Comparison of ENCODE assay signal across 9 mouse cellular contexts in the genomic region with DNA sequence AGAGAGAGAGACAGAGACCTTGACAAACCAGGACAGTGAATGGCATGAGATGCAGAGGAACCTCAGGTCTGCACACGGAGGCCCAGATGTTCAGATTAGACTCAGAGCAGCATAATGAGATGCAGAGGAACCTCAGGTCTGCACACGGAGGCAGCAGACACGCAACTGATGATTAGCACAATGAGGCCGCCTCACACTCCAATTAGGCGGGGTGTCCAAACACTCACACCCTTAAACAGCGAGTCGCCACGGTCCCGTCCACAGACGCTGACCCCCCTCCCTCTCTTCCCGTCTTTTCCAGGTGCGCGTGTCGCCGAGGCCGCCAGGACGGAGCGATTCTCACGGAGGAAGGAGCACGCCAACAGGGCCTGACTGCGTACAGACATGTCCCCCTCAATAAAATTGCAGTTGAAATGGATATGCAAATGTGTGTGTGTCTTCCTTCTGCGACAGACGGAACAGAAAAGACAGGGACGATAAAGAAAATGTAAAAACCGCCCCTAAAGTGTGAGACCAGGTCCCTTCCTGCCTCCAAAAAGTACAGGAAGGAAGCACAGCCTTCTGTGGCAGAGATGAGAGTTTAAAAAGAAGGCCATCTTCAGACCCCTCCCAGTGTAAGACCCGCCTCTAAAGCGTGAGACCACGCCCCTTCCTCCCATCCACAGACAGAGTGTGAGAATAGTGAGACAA. TPM values are rescaled to one million over a fixed set of nuclear protein-coding genes. Genes with fewer than 3 reads are reported as not detected.
A peak's percentile ranks its signal among the peaks of the same experiment; 100 is the strongest.
DNase-seq lines count a peak whose midpoint lies in the region; ATAC-seq and TF ChIP-seq lines count a peak whose summit lies in the region.
"Not testable (repeated sequence)": the region's sequence is repeated elsewhere in the genome, so short reads cannot be mapped to it uniquely, and the experiment has no call there.
"Had no signal": no experiment of that assay in that cellular context is flagged by ENCODE, and none has a peak within 500 bp of the region (broad histone marks: within the 10 kb centered on the region; RNA-seq: fewer than 3 reads in every experiment).

No protein-coding gene starts in this region.

- peak; percentile 30 for ATAC-seq in forebrain, embryonic 12.5 days (ENCODE audit: low FRiP score)
- peak; percentile 24; the same call in 1 of the 2 replicates for ATAC-seq in heart, embryonic 14.5 days (ENCODE audit: insufficient number of reproducible peaks, insufficient read depth, low FRiP score, low read depth)
- peak; percentile 25 for ATAC-seq in kidney, embryonic 16.5 days (ENCODE audit: low FRiP score, low TSS enrichment)
- peak; percentile 26; the same call in 1 of the 2 replicates for ATAC-seq in liver, embryonic 14.5 days (ENCODE audit: insufficient read depth)
- ATAC-seq in neural tube, embryonic 13.5 days (ENCODE audit: low read depth): peak; percentile 24

- peaks cover 68% of the 10 kb centered on the region for H3K36me3 ChIP-seq in E14TG2a.4 (ENCODE audit: insufficient read depth, low read length)
- peaks cover 39% of the 10 kb centered on the region for H3K36me3 ChIP-seq in forebrain, embryonic 12.5 days (replicated peaks)
- peaks cover 57% of the 10 kb centered on the region for H3K36me3 ChIP-seq in heart, embryonic 14.5 days (ENCODE audit: control insufficient read depth, insufficient read depth, low read length)
- H3K36me3 ChIP-seq in kidney, embryonic 16.5 days (ENCODE audit: insufficient read depth, low read length): peaks cover 41% of the 10 kb centered on the region
- H3K36me3 ChIP-seq in liver, embryonic 14.5 days (replicated peaks; ENCODE audit: control insufficient read depth, insufficient read depth, low read depth): peaks cover 46% of the 10 kb centered on the region
- H3K36me3 ChIP-seq in neural tube, embryonic 13.5 days: peaks cover 40% of the 10 kb centered on the region

- peak; percentile 30 for DNase-seq in cerebellum, adult 11 months
- DNase-seq in liver, embryonic 14.5 days (ENCODE audit: low read depth in 3 of 3, low spot score in 3 of 3): not testable (repeated sequence)
- peak; percentile 78 for DNase-seq in testis, postnatal 14 days (ENCODE audit: low spot score)

- not testable (repeated sequence) for TF ChIP-seq EP300 in liver, embryonic 14.5 days (IDR thresholded peaks at IDR 0.05; ENCODE audit: low read depth)

- 72% methylated on average over 28 of the region's 28 CpGs for WGBS in forebrain, embryonic 12.5 days
- 78% methylated on average over 28 of the region's 28 CpGs for WGBS in heart, embryonic 14.5 days
- 75% methylated on average over 28 of the region's 28 CpGs for WGBS in kidney, embryonic 16.5 days
- 70% methylated on average over 28 of the region's 28 CpGs for WGBS in liver, embryonic 14.5 days (ENCODE audit: insufficient replicate concordance)
- WGBS in neural tube, embryonic 13.5 days: 72% methylated on average over 28 of the region's 28 CpGs

- H3K27me3 ChIP-seq in E14TG2a.4 (ENCODE audit: insufficient read depth, low read length); forebrain, embryonic 12.5 days; heart, embryonic 14.5 days (ENCODE audit: control insufficient read depth, insufficient read depth, low read length); kidney, embryonic 16.5 days (ENCODE audit: insufficient read depth, low read length); liver, embryonic 14.5 days (ENCODE audit: control insufficient read depth, insufficient read depth, low read length); neural tube, embryonic 13.5 days: not testable (repeated sequence)

- not testable (repeated sequence) for H3K4me2 ChIP-seq in forebrain, embryonic 12.5 days; heart, embryonic 14.5 days (ENCODE audit: low read length); kidney, embryonic 16.5 days (replicated peaks; ENCODE audit: low read depth, low read length); liver, embryonic 14.5 days (ENCODE audit: low read depth); neural tube, embryonic 13.5 days

- H3K9ac ChIP-seq in forebrain, embryonic 12.5 days; heart, embryonic 14.5 days (ENCODE audit: low read length); kidney, embryonic 16.5 days (replicated peaks; ENCODE audit: low read length); liver, embryonic 14.5 days (replicated peaks); neural tube, embryonic 13.5 days: not testable (repeated sequence)

- not testable (repeated sequence) for TF ChIP-seq CTCF in E14TG2a.4 (conservative IDR thresholded peaks at IDR 0.05; ENCODE audit: low read length); liver, embryonic 14.5 days (IDR thresholded peaks at IDR 0.05; ENCODE audit: low read depth)

- not testable (repeated sequence) for H3K4me1 ChIP-seq in E14TG2a.4 (replicated peaks; ENCODE audit: low read depth, low read length); forebrain, embryonic 12.5 days; heart, embryonic 14.5 days (ENCODE audit: control insufficient read depth in 2 of 2, insufficient read depth in 2 of 2, low read length in 2 of 2); kidney, embryonic 16.5 days (ENCODE audit: insufficient read depth, low read length); liver, embryonic 14.5 days (replicated peaks; ENCODE audit: control insufficient read depth in 2 of 2, insufficient read depth in 2 of 2, low read length in 1 of 2); neural tube, embryonic 13.5 days (replicated peaks)

- not testable (repeated sequence) for H3K27ac ChIP-seq in forebrain, embryonic 12.5 days; heart, embryonic 14.5 days (replicated peaks in 1 of 2; ENCODE audit: control insufficient read depth in 1 of 2, insufficient read depth in 1 of 2, low read depth in 2 of 2, low read length in 2 of 2); kidney, embryonic 16.5 days (ENCODE audit: low read length); liver, embryonic 14.5 days; neural tube, embryonic 13.5 days (replicated peaks)

- H3K4me3 ChIP-seq in E14TG2a.4 (replicated peaks; ENCODE audit: low read length): peak overlapping the region; percentile 17
- not testable (repeated sequence) for H3K4me3 ChIP-seq in forebrain, embryonic 12.5 days (replicated peaks); heart, embryonic 14.5 days (ENCODE audit: control insufficient read depth in 1 of 2, insufficient read depth in 1 of 2, low read depth in 1 of 2, low read length in 2 of 2); kidney, embryonic 16.5 days (ENCODE audit: low read length); liver, embryonic 14.5 days (ENCODE audit: insufficient read depth in 1 of 2, low read depth in 2 of 2, low read length in 2 of 2); neural tube, embryonic 13.5 days

- H3K9me3 ChIP-seq in E14TG2a.4 (ENCODE audit: low read length): peaks cover 92% of the 10 kb centered on the region
- H3K9me3 ChIP-seq in forebrain, embryonic 12.5 days: peaks cover 40% of the 10 kb centered on the region
- H3K9me3 ChIP-seq in heart, embryonic 14.5 days (ENCODE audit: control insufficient read depth, low read length): peaks cover 56% of the 10 kb centered on the region
- peaks cover 46% of the 10 kb centered on the region for H3K9me3 ChIP-seq in kidney, embryonic 16.5 days (ENCODE audit: low read length)
- H3K9me3 ChIP-seq in liver, embryonic 14.5 days (ENCODE audit: control insufficient read depth, low read length): peaks cover 45% of the 10 kb centered on the region
- peaks cover 42% of the 10 kb centered on the region for H3K9me3 ChIP-seq in neural tube, embryonic 13.5 days

RNA-seq across cellular contexts. Expression of a gene that starts 15.6 kb away (rescaled TPM):
- polyA plus RNA-seq in forebrain, embryonic 12.5 days (2016; fragmentation: Nextera tagmentation; extraction: Ambion mirVana): not detected in 2 replicates
- polyA plus RNA-seq in heart, embryonic 14.5 days (2014; fragmentation: Nextera tagmentation; extraction: Ambion mirVana): not detected in 2 replicates
- polyA plus RNA-seq in kidney, embryonic 16.5 days (2015; fragmentation: Nextera tagmentation; extraction: Ambion mirVana): not detected in 2 replicates
- polyA plus RNA-seq in liver, embryonic 14.5 days (2012; rRNA removed): not detected in 2 replicates
- not detected in 2 replicates for polyA plus RNA-seq in liver, embryonic 14.5 days (2014; fragmentation: Nextera tagmentation; extraction: Ambion mirVana)
- not detected in 2 replicates for polyA plus RNA-seq in neural tube, embryonic 13.5 days (2015; fragmentation: Nextera tagmentation; extraction: Ambion mirVana)
- polyA plus RNA-seq: myocyte had no signal

RNA-seq across cellular contexts. Expression of a gene that starts 45.6 kb away (rescaled TPM):
- not detected in 2 replicates for polyA plus RNA-seq in forebrain, embryonic 12.5 days (2016; fragmentation: Nextera tagmentation; extraction: Ambion mirVana)
- not detected in 2 replicates for polyA plus RNA-seq in heart, embryonic 14.5 days (2014; fragmentation: Nextera tagmentation; extraction: Ambion mirVana)
- not detected in 2 replicates for polyA plus RNA-seq in kidney, embryonic 16.5 days (2015; fragmentation: Nextera tagmentation; extraction: Ambion mirVana)
- not detected in 2 replicates for polyA plus RNA-seq in liver, embryonic 14.5 days (2012; rRNA removed)
- not detected in 2 replicates for polyA plus RNA-seq in liver, embryonic 14.5 days (2014; fragmentation: Nextera tagmentation; extraction: Ambion mirVana)
- polyA plus RNA-seq in neural tube, embryonic 13.5 days (2015; fragmentation: Nextera tagmentation; extraction: Ambion mirVana): not detected in 2 replicates
- polyA plus RNA-seq: myocyte had no signal
